Mouse (Mus musculus): ENCODE data around the gene Gabrg3.

The Gabrg3 gene

GRCm38 (mm10) chr7:56729225-56729624 is 657.8 kb downstream of the Gabrg3 start:
- no peak for DNase-seq (ENCODE audit: low read depth, low spot score)
